Mouse (Mus musculus) MEL (cell line): ENCODE measurements around the gene Hspa1a. TPM values are rescaled to one million over a fixed set of nuclear protein-coding genes. Genes with fewer than 3 reads are reported as not detected.
"Not testable (repeated sequence)": the region's sequence is repeated elsewhere in the genome, so short reads cannot be mapped to it uniquely, and the experiment has no call there.

Source experiments
- DNase-seq: peaks from one replicate; pipeline ENCODE4 v3.0.0; 2011; ENCODE audit warnings: low read depth, low spot score
- H3K27ac ChIP-seq: 2 replicates; pipeline ENCODE4 v1.5.1; 2012; ENCODE audit warnings: low read depth, mild to moderate bottlenecking, control low read depth, low read length, moderate library complexity; ENCODE audit not compliant: control insufficient read depth
- H3K27me3 ChIP-seq, 2 experiments: fragments of 150-350 bp in 1 of 2; sonication (generic) in 1 of 2; 2 replicates each; pipeline ENCODE4 v1.6.1; 2012; ENCODE audit warnings: low read length in 2 of 2, mild to moderate bottlenecking in 2 of 2, improper control_type of control experiment in 1 of 2, moderate library complexity in 1 of 2; ENCODE audit not compliant: insufficient read depth in 2 of 2, control insufficient read depth in 1 of 2
- H3K36me3 ChIP-seq, 2 experiments: 2 replicates each; pipeline ENCODE4 v1.6.1; 2012 to 2014; ENCODE audit warnings: low read length in 2 of 2, improper control_type of control experiment in 1 of 2, inconsistent platforms in 1 of 2, mild to moderate bottlenecking in 1 of 2; ENCODE audit not compliant: insufficient read depth in 2 of 2, control insufficient read depth in 1 of 2
- H3K4me1 ChIP-seq, 2 experiments: fragments of 150-350 bp in 1 of 2; sonication (generic) in 1 of 2; 2 replicates each; pipeline ENCODE4 v1.6.1; 2012; ENCODE audit warnings: low read length in 2 of 2, improper control_type of control experiment in 1 of 2, mild to moderate bottlenecking in 1 of 2; ENCODE audit not compliant: insufficient read depth in 2 of 2, control insufficient read depth in 1 of 2
- H3K4me3 ChIP-seq, 2 experiments: fragments of 150-350 bp in 1 of 2; sonication (generic) in 1 of 2; 2 replicates each; pipeline ENCODE4 v1.5.1; 2012; ENCODE audit warnings: low read depth in 2 of 2, low read length in 2 of 2, mild to moderate bottlenecking in 2 of 2, moderate library complexity in 2 of 2, control low read depth in 1 of 2, improper control_type of control experiment in 1 of 2; ENCODE audit not compliant: control insufficient read depth in 1 of 2, insufficient read depth in 1 of 2
- H3K79me2 ChIP-seq: 2 replicates; pipeline ENCODE4 v1.6.1; 2012; ENCODE audit warnings: mild to moderate bottlenecking, low read length, moderate library complexity; ENCODE audit not compliant: control insufficient read depth, poor library complexity, insufficient read depth
- H3K9ac ChIP-seq: 2 replicates; pipeline ENCODE4 v1.6.1; 2012; ENCODE audit warnings: low read depth, mild to moderate bottlenecking, control low read depth, low read length, moderate library complexity; ENCODE audit not compliant: control insufficient read depth, poor library complexity, severe bottlenecking
- H3K9me3 ChIP-seq: fragments of 150-350 bp; sonication (generic); replicated peaks from 2 replicates; pipeline ENCODE4 v1.6.1; 2012; ENCODE audit warnings: mild to moderate bottlenecking, low read length, improper control_type of control experiment, moderate library complexity; ENCODE audit not compliant: insufficient read depth
- BHLHE40 ChIP-seq: IDR thresholded peaks from 2 replicates; pipeline ENCODE4 v1.6.1; 2012; ENCODE audit warnings: low read depth, mild to moderate bottlenecking, inconsistent platforms, low read length, improper control_type of control experiment, borderline replicate concordance
- CTCF ChIP-seq, 3 experiments: IDR thresholded peaks in 2 of 3; conservative IDR thresholded peaks in 1 of 3; 2 replicates each; pipeline ENCODE4 v1.5.1; 2011 to 2012; ENCODE audit warnings: low read length in 3 of 3, low read depth in 2 of 3, mild to moderate bottlenecking in 2 of 3, improper control_type of control experiment in 1 of 3, inconsistent platforms in 1 of 3, mixed read lengths in 1 of 3, moderate library complexity in 1 of 3; ENCODE audit not compliant: control insufficient read depth in 1 of 3, insufficient read depth in 1 of 3, poor library complexity in 1 of 3, severe bottlenecking in 1 of 3
- EP300 ChIP-seq, 2 experiments: IDR thresholded peaks; 2 replicates each; pipeline ENCODE4 v1.6.1; 2011; ENCODE audit warnings: improper control_type of control experiment in 2 of 2, low read length in 2 of 2, low read depth in 1 of 2, mild to moderate bottlenecking in 1 of 2
- ETS1 ChIP-seq: IDR thresholded peaks from 2 replicates; pipeline ENCODE4 v1.6.1; 2012; ENCODE audit warnings: low read depth, mild to moderate bottlenecking, inconsistent platforms, low read length, improper control_type of control experiment, moderate library complexity
- GATA1 ChIP-seq: IDR thresholded peaks from 2 replicates; pipeline ENCODE4 v1.6.1; 2011; ENCODE audit warnings: low read depth, low read length, improper control_type of control experiment
- HCFC1 ChIP-seq: IDR thresholded peaks from 2 replicates; pipeline ENCODE4 v1.6.1; 2012; ENCODE audit warnings: low read depth, mild to moderate bottlenecking, inconsistent platforms, low read length, improper control_type of control experiment, moderate library complexity
- MAFK ChIP-seq: IDR thresholded peaks from 2 replicates; pipeline ENCODE4 v1.6.1; 2011; ENCODE audit warnings: low read depth, mild to moderate bottlenecking, low read length, improper control_type of control experiment, borderline replicate concordance
- MAX ChIP-seq: IDR thresholded peaks from 2 replicates; pipeline ENCODE4 v1.6.1; 2011; ENCODE audit warnings: low read length, improper control_type of control experiment
- MXI1 ChIP-seq: IDR thresholded peaks from 2 replicates; pipeline ENCODE4 v1.6.1; 2011; ENCODE audit warnings: mild to moderate bottlenecking, low read depth, low read length, improper control_type of control experiment
- MYB ChIP-seq: IDR thresholded peaks from 2 replicates; pipeline ENCODE4 v1.6.1; 2011; ENCODE audit warnings: mild to moderate bottlenecking, low read depth, low read length, improper control_type of control experiment
- MYC ChIP-seq: IDR thresholded peaks from 2 replicates; pipeline ENCODE4 v1.6.1; 2011; ENCODE audit warnings: low read depth, mild to moderate bottlenecking, low read length, improper control_type of control experiment, moderate library complexity
- NELFE ChIP-seq: IDR thresholded peaks from 2 replicates; pipeline ENCODE4 v1.6.1; 2011; ENCODE audit warnings: low read depth, low read length, improper control_type of control experiment
- POLR2A ChIP-seq, 2 experiments: IDR thresholded peaks; 2 replicates each; pipeline ENCODE4 v1.6.1; 2011 to 2012; ENCODE audit warnings: low read length in 2 of 2, mild to moderate bottlenecking in 2 of 2, control low read depth in 1 of 2, improper control_type of control experiment in 1 of 2, low read depth in 1 of 2, moderate library complexity in 1 of 2; ENCODE audit not compliant: control insufficient read depth in 1 of 2, insufficient read depth in 1 of 2, poor library complexity in 1 of 2
- POLR2AphosphoS2 ChIP-seq: IDR thresholded peaks from 2 replicates; pipeline ENCODE4 v1.6.1; 2011; ENCODE audit warnings: low read length, improper control_type of control experiment
- SIN3A ChIP-seq: IDR thresholded peaks from 2 replicates; pipeline ENCODE4 v1.6.1; 2012; ENCODE audit warnings: low read length, improper control_type of control experiment, inconsistent platforms
- TAL1 ChIP-seq: IDR thresholded peaks from 2 replicates; pipeline ENCODE4 v1.6.1; 2012; ENCODE audit warnings: mild to moderate bottlenecking, inconsistent platforms, low read length, moderate library complexity, mixed read lengths
- TBP ChIP-seq: IDR thresholded peaks from 2 replicates; pipeline ENCODE4 v1.8.0; 2011; ENCODE audit warnings: low read depth, low read length, improper control_type of control experiment
- TCF12 ChIP-seq: IDR thresholded peaks from 2 replicates; pipeline ENCODE4 v1.6.1; 2014; ENCODE audit warnings: low read depth, mild to moderate bottlenecking, inconsistent platforms, low read length, improper control_type of control experiment, moderate library complexity
- USF1 ChIP-seq: IDR thresholded peaks from 2 replicates; pipeline ENCODE4 v1.6.1; 2014; ENCODE audit warnings: low read depth, mild to moderate bottlenecking, inconsistent platforms, low read length, improper control_type of control experiment, moderate library complexity
- ZMIZ1 ChIP-seq: IDR thresholded peaks from 2 replicates; pipeline ENCODE4 v1.6.1; 2012; ENCODE audit warnings: low read depth, mild to moderate bottlenecking, inconsistent platforms, low read length, improper control_type of control experiment, moderate library complexity
- ZNF384 ChIP-seq: IDR thresholded peaks from 2 replicates; pipeline ENCODE4 v1.6.1; 2012; ENCODE audit warnings: low read depth, mild to moderate bottlenecking, inconsistent platforms, low read length, improper control_type of control experiment
- polyA plus RNA-seq, 2 experiments: library from polyadenylated mRNA; stranded (reverse) in 1 of 2; unstranded in 1 of 2; fragments of >175 nt in 1 of 2; fragments of >200 nt in 1 of 2; gene quantifications; 2 replicates each; pipeline versions ENCODE4 v1.2.1 to v1.2.4; 2012; ENCODE audit warnings: low replicate concordance in 2 of 2, low read depth in 1 of 2; ENCODE audit not compliant: insufficient read length in 2 of 2, insufficient read depth in 1 of 2, missing spikeins in 1 of 2
- total RNA-seq: library from RNA; depleted of rRNA; stranded (reverse); fragments of 300-350 nt; gene quantifications from 2 replicates; pipeline ENCODE4 v1.2.3, GENCODE M21; 2012

Hspa1a gene
- total and polyA plus RNA-seq, 3 experiments = not detected

GRCm38 (mm10) chr17:35000717-35001451, 28.9 kb upstream of the Hspa1a start, which contains the start of gene Vars (continued):
- no peak; the same call in 1 of the 2 replicates for TF ChIP-seq MYC
- no peak for TF ChIP-seq CTCF (IDR thresholded peaks at IDR 0.05 in 2 of 3, conservative IDR thresholded peaks at IDR 0.05 in 1 of 3; ENCODE audit: control insufficient read depth in 1 of 3, insufficient read depth in 1 of 3, low read depth in 2 of 3, low read length in 3 of 3, poor library complexity in 1 of 3, severe bottlenecking in 1 of 3)
- no peak for TF ChIP-seq MAFK
- no peak for TF ChIP-seq MYB
- no peak for TF ChIP-seq EP300 (IDR thresholded peaks at IDR 0.05; ENCODE audit: low read depth in 1 of 2, low read length in 2 of 2)
- peak; percentile 80 for TF ChIP-seq MAX
- TF ChIP-seq ZNF384 = no peak
- 0 out of 2 replicates have a peak, but pooled peaks have one; percentile 62 for TF ChIP-seq TCF12
- TF ChIP-seq HCFC1 = peak; percentile 39; the same call in 1 of the 2 replicates

GRCm38 (mm10) chr17:34999871-35000716, 28.1 kb upstream of the Hspa1a start:
- Histone ChIP-seq H3K4me3 (peak overlapping the region; percentile 70 to 89), H3K9ac (peak overlapping the region; percentile 100), H3K79me2 (peaks cover 75% of the 10 kb centered on the region), H3K27ac (peak overlapping the region; percentile 99)
- TF ChIP-seq USF1 = peak; percentile 77
- TF ChIP-seq ETS1 = peak; percentile 42; the same call in 1 of the 2 replicates
- TF ChIP-seq BHLHE40 = peak; percentile 38; the same call in 1 of the 2 replicates
- TF ChIP-seq TAL1 = peak; percentile 60
- peak; percentile 77 to 85 for TF ChIP-seq POLR2A (IDR thresholded peaks at IDR 0.05; ENCODE audit: control insufficient read depth in 1 of 2, insufficient read depth in 1 of 2, low read depth in 1 of 2, low read length in 2 of 2, poor library complexity in 1 of 2)
- TF ChIP-seq SIN3A = peak; percentile 45; the same call in 1 of the 2 replicates
- TF ChIP-seq MXI1 = peak; percentile 30; the same call in 1 of the 2 replicates
- TF ChIP-seq TBP = peak; percentile 84
- peak; percentile 77; the same call in 1 of the 2 replicates for TF ChIP-seq POLR2AphosphoS2
- TF ChIP-seq EP300 (IDR thresholded peaks at IDR 0.05; ENCODE audit: low read depth in 1 of 2, low read length in 2 of 2) = peak in 1 of 2 experiments; percentile 40; a peak in 2 of 4 replicates
- TF ChIP-seq GATA1 = 0 out of 2 replicates have a peak, but pooled peaks have one; percentile 2
- peak; percentile 99 for TF ChIP-seq ZMIZ1
- TF ChIP-seq NELFE = peak; percentile 82
- not testable (repeated sequence) for H3K27me3 ChIP-seq, H3K4me1 ChIP-seq, H3K9me3 ChIP-seq, H3K36me3 ChIP-seq
- peak; percentile 76 for DNase-seq
